Mouse (Mus musculus): ENCODE results near the gene Gm21095.
"Not testable (repeated sequence)": the region's sequence is repeated elsewhere in the genome, so short reads cannot be mapped to it uniquely, and the experiment has no call there.

The Gm21095 gene

DNA sequence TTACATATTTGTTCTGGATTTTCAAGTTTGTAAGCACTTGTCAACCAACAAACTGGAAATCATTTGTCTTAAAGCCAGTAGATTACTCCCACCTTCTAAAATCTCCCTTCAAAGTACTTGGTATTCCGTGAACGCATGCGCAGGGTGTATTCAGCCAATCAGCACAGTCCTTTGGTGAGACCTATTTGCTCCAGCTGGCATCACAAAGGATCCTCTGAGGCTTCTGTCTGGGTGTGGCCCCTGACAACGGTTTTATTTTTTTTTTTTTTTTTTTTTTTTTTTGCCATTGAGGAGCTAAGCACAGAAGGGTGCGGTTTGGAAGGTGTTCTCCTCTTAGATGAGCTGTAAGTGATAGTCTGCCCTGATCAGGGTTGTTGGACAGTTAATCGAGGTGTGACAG, at the start of gene Gm21095:
Gm21095 (plus strand) TSS at position 301 of the 400 bp plus-strand sequence.
- CTCF ChIA-PET = not testable (repeated sequence)
